Mouse (Mus musculus) midbrain, embryonic 11.5 days (tissue): ENCODE measurements at regions not wholly inside any gene's neighbourhood (a gene's known extent, or its start where the extent isn't known, plus 50 kb on each side); places are given as distances from the start of the nearest gene placed in this dataset.

Source experiments
- ATAC-seq: fragments of 200-750 bp; cut with Nextera tagmentation; 2 replicates; pipeline ENCODE4 v1.8.0; 2017; ENCODE audit warnings: moderate TSS enrichment, moderate library complexity; ENCODE audit not compliant: low FRiP score
- DNase-seq: peaks from one replicate; pipeline ENCODE4 v3.0.0; 2015; ENCODE audit warnings: low spot score; ENCODE audit errors: missing footprints
- H3K27ac ChIP-seq: fragments of 300-500 bp; sonication (generic); 2 replicates; pipeline ENCODE4 v1.5.1; 2014; ENCODE audit warnings: low read depth, low read length
- H3K27me3 ChIP-seq: fragments of 300-500 bp; sonication (generic); 2 replicates; pipeline ENCODE4 v1.6.1; 2014; ENCODE audit warnings: mild to moderate bottlenecking, low read length, moderate library complexity, mixed read lengths; ENCODE audit not compliant: control insufficient read depth, insufficient read depth
- H3K36me3 ChIP-seq: fragments of 300-500 bp; sonication (generic); 2 replicates; pipeline ENCODE4 v1.6.1; 2014; ENCODE audit warnings: mild to moderate bottlenecking, low read length, moderate library complexity, mixed read lengths; ENCODE audit not compliant: control insufficient read depth, insufficient read depth
- H3K4me1 ChIP-seq: fragments of 300-500 bp; sonication (generic); 2 replicates; pipeline ENCODE4 v1.6.1; 2014; ENCODE audit warnings: low read length; ENCODE audit not compliant: control insufficient read depth, insufficient read depth
- H3K4me2 ChIP-seq: fragments of 300-500 bp; sonication (generic); 2 replicates; pipeline ENCODE4 v1.6.1; 2014; ENCODE audit warnings: mild to moderate bottlenecking, moderate library complexity
- H3K4me3 ChIP-seq: fragments of 300-500 bp; sonication (generic); 2 replicates; pipeline ENCODE4 v1.5.1; 2014; ENCODE audit warnings: low read depth, low read length
- H3K9ac ChIP-seq: fragments of 300-500 bp; sonication (generic); 2 replicates; pipeline ENCODE4 v1.6.1; 2014; ENCODE audit warnings: low read length
- H3K9me3 ChIP-seq: fragments of 300-500 bp; sonication (generic); 2 replicates; pipeline ENCODE4 v1.6.1; 2016; ENCODE audit warnings: low read length; ENCODE audit not compliant: control insufficient read depth
- WGBS: fragments of 180-500 bp; shearing (Covaris S2); extraction: QIAGEN DNeasy Blood & Tissue Kit; methylation state at CpG from one replicate; pipeline ENCODE4 v1.1.7; 2014; 5-methylcytosine and 5-hydroxymethylcytosine counted together

DNA sequence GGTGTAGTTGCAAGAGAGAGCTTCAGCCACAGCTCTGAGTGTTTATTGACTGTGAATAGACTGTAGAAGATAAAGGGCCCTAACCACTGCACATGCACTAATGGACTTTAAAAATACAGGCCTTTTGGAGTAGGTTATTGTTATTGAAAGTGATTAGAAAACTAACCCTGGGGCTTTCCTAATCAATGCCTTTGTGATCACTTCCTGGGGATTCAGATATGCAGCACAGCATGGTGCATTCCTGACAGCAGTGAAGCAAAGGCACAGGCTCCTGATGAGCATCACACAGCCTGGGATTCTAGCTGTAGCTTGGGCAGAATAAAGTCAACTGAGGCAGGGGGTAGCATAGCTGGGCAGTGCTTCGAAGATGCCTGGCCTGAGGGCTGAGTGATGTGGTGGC is 87.3 kb downstream of the Gm11077 start:
- Histone ChIP-seq H3K9ac (no peak overlapping the region), H3K27me3 (no peaks in the 10 kb centered on the region), H3K4me1 (no peaks in the 10 kb centered on the region), H3K27ac (no peak overlapping the region), H3K4me2 (no peak overlapping the region), H3K9me3 (no peaks in the 10 kb centered on the region), H3K36me3 (no peaks in the 10 kb centered on the region), H3K4me3 (no peak overlapping the region)
- DNase-seq (no peak), ATAC-seq (no peak)
- 22% methylated on average over 1 of the region's 1 CpGs for WGBS

DNA sequence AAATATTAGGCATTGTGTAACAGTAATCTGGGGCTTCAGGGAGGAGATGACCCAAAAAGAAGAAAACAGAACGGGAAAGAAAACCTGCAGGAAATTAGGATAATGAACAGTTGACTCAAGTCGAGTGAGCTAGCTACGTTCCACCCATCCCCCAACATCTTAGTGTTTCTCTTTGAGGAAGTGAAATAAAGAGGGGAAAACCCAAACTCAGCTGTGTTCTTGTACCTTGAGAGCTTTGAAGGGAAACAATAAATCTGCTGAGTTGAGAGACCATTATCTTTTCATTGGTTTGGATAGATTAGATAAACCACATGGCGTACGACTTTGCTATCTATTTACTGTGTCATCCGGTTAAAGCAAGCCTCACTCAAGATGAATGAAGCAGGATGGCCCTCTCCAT is 87.7 kb downstream of the Gm11077 start:
- no peak overlapping the region for H3K4me2 ChIP-seq
- H3K36me3 ChIP-seq = no peaks in the 10 kb centered on the region
- DNase-seq = no peak
- no peaks in the 10 kb centered on the region for H3K4me1 ChIP-seq
- no peak overlapping the region for H3K9ac ChIP-seq
- no peak overlapping the region for H3K4me3 ChIP-seq
- 66% methylated on average over 6 of the region's 6 CpGs for WGBS
- ATAC-seq = no peak
- no peak overlapping the region for H3K27ac ChIP-seq
- no peaks in the 10 kb centered on the region for H3K27me3 ChIP-seq
- no peaks in the 10 kb centered on the region for H3K9me3 ChIP-seq

DNA sequence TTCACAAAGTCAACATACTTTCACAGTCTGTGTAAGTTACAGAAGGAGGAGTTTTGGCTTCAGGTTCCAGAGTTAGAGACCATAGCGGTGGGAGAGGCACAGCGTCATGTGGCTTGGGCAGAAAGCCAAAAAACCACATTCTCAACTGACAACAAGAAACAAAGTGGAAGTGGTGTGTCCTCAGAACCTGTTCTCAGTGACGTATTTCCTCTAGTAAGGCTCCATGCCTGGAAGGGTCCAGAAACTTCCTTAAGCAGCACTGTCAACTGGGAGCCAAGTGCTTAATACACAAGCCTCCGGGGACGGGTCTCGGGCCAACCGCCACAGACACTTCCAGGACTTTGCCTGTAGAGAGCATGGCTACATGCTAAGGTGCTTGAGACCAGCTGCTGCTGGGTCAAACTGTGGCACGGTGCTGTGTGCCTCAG is 90.4 kb downstream of the Gm11077 start:
- H3K4me1 ChIP-seq = no peaks in the 10 kb centered on the region
- 92% methylated on average over 8 of the region's 8 CpGs for WGBS
- H3K4me2 ChIP-seq = no peak overlapping the region
- H3K27ac ChIP-seq = no peak overlapping the region
- no peaks in the 10 kb centered on the region for H3K9me3 ChIP-seq
- no peak overlapping the region for H3K4me3 ChIP-seq
- H3K27me3 ChIP-seq = no peaks in the 10 kb centered on the region
- H3K9ac ChIP-seq = no peak overlapping the region
- ATAC-seq = no peak
- no peaks in the 10 kb centered on the region for H3K36me3 ChIP-seq
- no peak for DNase-seq

DNA sequence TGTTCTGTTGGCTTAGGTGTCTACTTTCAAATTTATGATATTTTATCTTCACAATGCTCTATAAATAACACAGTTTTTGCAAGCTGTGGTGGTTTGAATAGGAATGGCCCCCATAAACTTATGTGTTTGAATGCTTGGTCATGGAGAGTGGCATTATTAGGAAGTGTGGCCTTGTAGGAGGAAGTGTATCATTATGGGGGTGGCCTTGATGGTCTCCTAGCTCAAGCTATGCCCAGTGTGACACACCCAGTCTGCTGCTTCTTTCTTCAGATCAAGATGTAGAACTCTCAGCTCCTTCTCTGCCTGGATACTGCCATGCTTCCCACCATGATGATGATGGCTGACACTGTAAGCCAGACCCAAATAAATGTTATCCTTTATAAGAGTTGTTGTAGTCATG is 97.4 kb downstream of the Gm11077 start:
- no peak overlapping the region for H3K27ac ChIP-seq
- no peaks in the 10 kb centered on the region for H3K4me1 ChIP-seq
- DNase-seq = no peak
- ATAC-seq = no peak
- H3K4me2 ChIP-seq = no peak overlapping the region
- no peaks in the 10 kb centered on the region for H3K36me3 ChIP-seq
- no peak overlapping the region for H3K4me3 ChIP-seq
- no peak overlapping the region for H3K9ac ChIP-seq
- no peaks in the 10 kb centered on the region for H3K27me3 ChIP-seq
- no peaks in the 10 kb centered on the region for H3K9me3 ChIP-seq

DNA sequence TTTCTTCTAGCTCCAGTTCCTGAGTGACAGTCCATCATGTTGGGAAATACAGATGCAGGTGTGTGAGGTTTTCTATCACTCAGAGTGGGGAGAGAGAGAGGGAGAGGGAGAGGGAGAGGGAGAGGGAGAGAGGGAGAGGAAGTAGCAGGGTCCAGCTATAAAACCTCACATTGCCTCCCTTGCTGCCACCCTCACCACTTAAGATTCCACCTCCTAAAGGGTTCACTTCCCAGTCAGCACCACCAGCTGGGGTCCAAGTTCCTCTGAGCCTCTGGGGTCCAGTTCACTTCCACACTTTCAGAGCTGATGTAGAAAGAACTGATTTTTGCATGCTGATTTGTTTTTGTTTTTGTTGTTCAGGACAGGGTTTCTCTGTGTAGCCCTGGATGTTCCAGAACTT is 98.6 kb downstream of the Gm11077 start:
- Histone ChIP-seq H3K4me1 (no peaks in the 10 kb centered on the region), H3K9ac (no peak overlapping the region), H3K27ac (no peak overlapping the region), H3K4me2 (no peak overlapping the region), H3K27me3 (no peaks in the 10 kb centered on the region), H3K4me3 (no peak overlapping the region), H3K9me3 (no peaks in the 10 kb centered on the region), H3K36me3 (no peaks in the 10 kb centered on the region)
- no peak for DNase-seq
- ATAC-seq = no peak

DNA sequence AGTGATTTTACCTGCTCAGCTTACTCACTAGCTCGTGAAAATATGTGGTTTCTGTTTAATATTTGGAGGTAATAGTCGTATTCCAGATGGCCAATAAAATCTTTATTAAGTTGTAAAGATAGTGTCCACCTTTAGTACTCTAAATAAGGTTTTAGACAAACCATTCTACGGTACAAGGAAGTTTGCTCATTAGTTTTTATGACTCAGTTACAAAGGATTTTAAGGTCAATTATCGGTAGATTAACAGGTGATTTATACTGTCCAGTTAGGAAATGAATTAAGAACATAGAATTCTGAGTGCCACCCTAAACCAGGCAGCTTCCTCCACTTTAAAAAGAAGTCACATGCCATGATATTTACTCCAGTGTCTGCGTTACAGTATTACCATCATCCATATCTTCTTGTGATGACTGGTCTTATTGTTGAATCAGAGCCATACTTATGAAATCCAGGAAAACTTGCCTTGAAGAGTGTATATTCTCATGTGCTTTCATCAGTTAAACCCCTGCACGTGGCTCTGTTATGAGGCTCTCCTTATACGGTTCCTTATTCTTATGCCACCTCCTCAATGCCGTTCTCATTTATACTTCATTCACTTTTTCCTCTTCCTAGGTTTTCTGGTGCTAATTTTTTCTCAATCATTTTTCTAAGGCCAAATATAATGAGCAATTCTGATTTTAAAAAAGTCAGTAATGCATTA is 114.4 kb downstream of the Gm11077 start:
- no peak for DNase-seq
- no peak overlapping the region for H3K4me2 ChIP-seq
- no peaks in the 10 kb centered on the region for H3K36me3 ChIP-seq
- no peaks in the 10 kb centered on the region for H3K4me1 ChIP-seq
- no peak overlapping the region for H3K4me3 ChIP-seq
- ATAC-seq = no peak
- H3K9ac ChIP-seq = no peak overlapping the region
- no peaks in the 10 kb centered on the region for H3K27me3 ChIP-seq
- WGBS = 85% methylated on average over 8 of the region's 8 CpGs
- H3K27ac ChIP-seq = no peak overlapping the region
- no peaks in the 10 kb centered on the region for H3K9me3 ChIP-seq

DNA sequence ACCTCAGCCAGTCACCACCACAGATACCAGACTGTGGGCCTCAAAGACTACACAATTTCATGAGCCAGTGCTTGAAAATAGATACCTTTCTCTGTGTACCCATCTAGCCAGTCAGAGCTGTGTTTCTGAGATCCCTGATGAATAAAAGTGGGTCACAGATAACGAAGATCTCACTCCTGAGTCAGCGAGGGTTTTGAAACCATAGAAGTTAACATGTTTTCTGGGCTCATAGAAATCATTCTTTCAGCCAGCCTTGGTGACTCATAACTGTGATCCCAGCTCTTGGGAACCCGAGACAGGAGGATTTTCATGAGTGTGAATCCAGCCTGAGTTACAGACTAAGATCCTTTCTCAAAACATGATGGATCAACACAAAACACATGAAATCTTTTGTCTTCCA is 118.1 kb downstream of the Gm11077 start:
- ATAC-seq (no peak), DNase-seq (no peak)
- H3K27me3 ChIP-seq = no peaks in the 10 kb centered on the region
- H3K4me1 ChIP-seq = no peaks in the 10 kb centered on the region
- H3K27ac ChIP-seq = no peak overlapping the region
- 92% methylated on average over 3 of the region's 3 CpGs for WGBS
- no peak overlapping the region for H3K4me3 ChIP-seq
- H3K36me3 ChIP-seq = no peaks in the 10 kb centered on the region
- no peak overlapping the region for H3K4me2 ChIP-seq
- H3K9me3 ChIP-seq = no peaks in the 10 kb centered on the region
- no peak overlapping the region for H3K9ac ChIP-seq

DNA sequence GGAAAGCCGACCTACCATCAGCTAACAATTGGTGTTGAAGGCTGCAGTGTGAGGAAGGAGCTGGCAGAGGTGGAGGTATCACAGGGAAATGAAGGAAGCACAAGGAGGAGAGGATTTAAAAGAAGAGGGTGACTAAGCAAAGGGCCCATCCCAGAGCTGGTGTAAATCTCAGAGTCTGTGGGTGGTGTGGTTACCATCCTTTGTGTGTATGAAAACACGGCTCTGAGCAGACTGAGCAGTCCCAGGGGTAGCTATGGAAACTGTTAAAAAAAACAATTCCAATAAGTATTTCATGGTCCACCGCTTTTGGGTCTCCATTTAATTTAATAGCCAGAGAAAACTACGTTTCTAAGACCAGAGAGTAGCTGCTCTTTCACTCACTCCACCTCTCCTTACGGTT is 123.3 kb downstream of the Gm11077 start:
- Histone ChIP-seq H3K4me1 (peaks cover 6% of the 10 kb centered on the region; the same call in 1 of the 2 replicates), H3K27ac (no peak overlapping the region), H3K36me3 (no peaks in the 10 kb centered on the region), H3K27me3 (no peaks in the 10 kb centered on the region), H3K4me3 (no peak overlapping the region), H3K9ac (no peak overlapping the region), H3K9me3 (no peaks in the 10 kb centered on the region), H3K4me2 (no peak overlapping the region)
- ATAC-seq = no peak
- 60% methylated on average over 5 of the region's 5 CpGs for WGBS
- DNase-seq = no peak

DNA sequence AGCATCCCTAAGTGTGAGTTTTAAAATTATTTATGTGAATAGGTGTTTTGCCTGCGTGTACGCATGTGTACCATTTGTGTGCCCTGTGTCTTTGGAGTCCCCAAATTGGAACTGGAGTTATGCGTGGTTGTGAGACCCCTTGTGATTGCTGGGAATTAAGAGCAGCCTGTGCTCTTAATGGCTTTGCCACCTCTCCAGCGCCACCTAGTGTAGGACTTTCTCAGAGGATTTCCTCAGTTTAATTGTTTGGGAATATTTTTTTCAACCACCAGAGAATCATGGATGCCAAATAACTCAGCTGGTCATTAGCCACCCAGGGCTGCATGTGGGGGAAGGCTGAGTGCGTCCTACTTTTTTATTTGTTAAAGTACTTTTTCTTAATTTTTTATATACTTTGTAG is 124.4 kb downstream of the Gm11077 start:
- ATAC-seq (0 out of 2 replicates have a peak, but pooled peaks have one; percentile 39), DNase-seq (peak; percentile 95)
- Histone ChIP-seq H3K4me1 (peaks cover 6% of the 10 kb centered on the region; the same call in 1 of the 2 replicates), H3K9me3 (no peaks in the 10 kb centered on the region), H3K4me2 (no peak overlapping the region), H3K27me3 (no peaks in the 10 kb centered on the region), H3K4me3 (no peak overlapping the region), H3K27ac (no peak overlapping the region), H3K36me3 (no peaks in the 10 kb centered on the region), H3K9ac (no peak overlapping the region)
- WGBS = 56% methylated on average over 5 of the region's 5 CpGs
